Mouse (Mus musculus): ENCODE results near the gene Nmrk2.

DNA sequence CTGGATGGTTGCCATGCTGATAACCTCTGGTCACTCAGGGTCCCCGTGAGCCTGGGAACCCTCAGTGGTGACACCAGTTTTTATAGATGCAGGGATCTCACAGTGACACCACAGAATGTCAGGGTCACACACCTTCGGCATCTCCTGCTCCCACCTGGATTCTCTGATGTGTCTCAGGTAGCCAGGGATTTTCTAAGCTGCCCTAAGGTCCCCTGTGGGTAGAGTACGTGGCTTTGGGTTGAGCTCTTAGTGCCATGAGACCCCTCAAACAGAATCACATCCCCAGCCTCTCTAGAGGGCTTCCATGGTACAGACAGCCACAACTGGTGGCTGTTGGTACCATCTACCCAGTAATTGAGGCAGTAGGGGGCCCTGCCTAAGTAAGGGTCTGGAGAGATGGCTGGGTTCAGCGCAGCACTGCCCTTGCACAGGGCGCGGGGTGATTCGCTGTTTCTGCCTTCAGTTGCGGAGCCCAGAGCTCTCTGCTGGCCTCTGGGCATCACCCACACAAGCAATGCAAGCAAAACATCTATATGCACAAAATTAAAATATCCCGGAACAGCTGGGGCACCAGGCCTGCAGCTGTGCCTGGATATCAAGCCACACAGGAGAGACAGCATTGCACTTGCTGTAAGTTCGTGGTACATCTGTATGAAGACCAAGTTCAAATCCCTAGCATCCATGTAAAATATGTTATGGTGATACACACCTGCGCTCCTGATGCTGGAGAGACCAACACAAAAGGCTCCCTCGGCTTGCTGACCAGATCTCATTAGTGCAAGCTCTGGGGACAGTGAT is 34.8 kb upstream of the Nmrk2 start:
- TF ChIP-seq CTCF (IDR thresholded peaks at IDR 0.05; ENCODE audit: low read depth) (no peak), EP300 (IDR thresholded peaks at IDR 0.05; ENCODE audit: low read depth) (no peak)
